Mouse (Mus musculus): ENCODE results near the gene Ppl. TPM values are rescaled to one million over a fixed set of nuclear protein-coding genes. Genes with fewer than 3 reads are reported as not detected.
A peak's percentile ranks its signal among the peaks of the same experiment; 100 is the strongest.

Gene Ppl
- polyA plus RNA-seq, 1 experiment: 0.08 TPM

DNA sequence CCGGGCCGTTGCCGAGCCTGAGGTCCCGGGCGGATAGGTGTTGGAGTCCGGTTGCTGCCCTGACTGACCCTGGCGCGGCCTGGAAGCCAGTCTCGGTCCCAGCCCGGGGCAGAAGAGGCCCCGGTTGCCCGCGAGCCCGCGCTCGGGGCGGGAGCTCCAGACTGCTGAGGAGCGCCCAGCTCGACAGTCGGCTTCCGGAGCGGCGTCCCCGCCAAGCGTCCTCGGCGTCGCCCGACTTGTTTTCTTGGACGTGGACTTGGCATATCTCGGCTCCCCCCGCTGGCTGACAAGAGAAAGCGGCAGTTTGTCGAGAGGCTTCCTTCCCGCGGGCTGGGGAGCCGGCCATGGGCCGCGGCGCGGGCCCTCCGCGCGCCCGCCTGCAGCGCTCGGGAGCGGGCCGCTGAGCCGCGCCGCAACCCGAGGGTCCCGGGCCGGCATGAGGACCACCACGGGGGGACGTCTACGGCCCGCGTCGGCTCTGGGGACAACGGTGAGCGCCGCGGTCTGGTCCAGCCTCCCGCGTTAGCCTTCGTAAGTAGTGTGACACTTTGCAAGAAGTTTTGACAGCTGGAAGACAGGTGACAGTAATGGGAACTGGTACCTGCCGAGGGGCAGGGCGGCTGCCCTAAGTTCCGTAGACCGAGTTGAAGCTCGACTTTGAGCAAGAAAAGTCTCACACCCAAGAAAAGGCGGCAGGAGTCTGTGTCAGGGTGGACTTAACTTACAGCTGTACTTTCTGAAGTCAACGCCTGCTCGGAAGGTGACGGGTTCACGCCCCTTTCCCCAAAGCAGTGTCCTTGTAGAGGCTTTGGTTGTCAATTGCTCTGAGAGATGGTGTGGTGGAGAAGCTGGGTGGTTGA, 81.7 kb downstream of the Ppl start:
- TF ChIP-seq CTCF (IDR thresholded peaks at IDR 0.05; ENCODE audit: control insufficient read depth, insufficient read depth, insufficient read length) (no peak), MAX (IDR thresholded peaks at IDR 0.05) (no peak), MYOG (IDR thresholded peaks at IDR 0.05; ENCODE audit: control insufficient read depth, extremely low read depth, insufficient read length) (no peak), CEBPB (IDR thresholded peaks at IDR 0.05; ENCODE audit: low read depth) (no peak), FOSL1 (IDR thresholded peaks at IDR 0.05; ENCODE audit: insufficient read depth, low read length, poor library complexity, severe bottlenecking) (no peak), MYOD1 (IDR thresholded peaks at IDR 0.05; ENCODE audit: control insufficient read depth, insufficient read length, low read depth) (no peak), USF1 (IDR thresholded peaks at IDR 0.05; ENCODE audit: low read depth) (no peak)
- H3K79me3 ChIP-seq (ENCODE audit: low read depth): peaks cover 44% of the 10 kb centered on the region
- no peaks in the 10 kb centered on the region for H3K27me3 ChIP-seq (ENCODE audit: control insufficient read depth, insufficient read depth, insufficient read length)
- H3K79me2 ChIP-seq (ENCODE audit: control insufficient read depth, insufficient read depth): peaks cover 79% of the 10 kb centered on the region
- peak overlapping the region; percentile 91 for H3ac ChIP-seq (ENCODE audit: control insufficient read depth, insufficient read length, low read depth)
- peak overlapping the region; percentile 90 for H3K4me3 ChIP-seq (ENCODE audit: insufficient read depth, poor library complexity, severe bottlenecking)
- H3K36me3 ChIP-seq (ENCODE audit: control insufficient read depth, insufficient read depth): peaks cover 46% of the 10 kb centered on the region

DNA sequence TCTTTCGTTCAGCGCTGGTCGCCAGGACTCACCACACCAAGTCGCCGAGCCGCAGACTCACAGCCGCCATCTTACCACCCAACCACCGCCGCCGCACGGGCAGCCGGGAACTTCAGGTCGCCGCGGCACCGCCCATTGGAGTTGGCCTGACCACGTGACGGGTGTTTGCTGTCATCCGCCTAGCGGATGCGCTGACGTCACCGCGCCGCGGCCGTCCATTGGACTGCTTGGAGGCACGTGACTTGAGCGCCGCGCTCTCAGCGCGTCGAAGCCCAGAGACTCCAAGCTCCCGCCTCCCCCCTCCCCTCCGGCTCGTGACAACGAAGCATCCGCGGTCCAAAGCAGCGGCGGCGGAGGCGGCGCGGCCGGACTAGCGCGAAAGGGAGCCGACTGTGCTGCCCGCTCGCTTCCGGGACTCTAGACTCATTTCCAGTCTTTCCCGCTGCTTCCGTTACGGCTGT, 82.4 kb downstream of the Ppl start, which contains the start of the genes Glyr1 and Ubn1:
Glyr1 (minus strand) TSS at position 90 of the 461 bp plus-strand sequence.
Ubn1 (plus strand) TSS at position 284 of the 461 bp plus-strand sequence.
- TF ChIP-seq FOSL1 (IDR thresholded peaks at IDR 0.05; ENCODE audit: insufficient read depth, low read length, poor library complexity, severe bottlenecking) (no peak), CTCF (IDR thresholded peaks at IDR 0.05; ENCODE audit: control insufficient read depth, insufficient read depth, insufficient read length) (no peak), MYOG (IDR thresholded peaks at IDR 0.05; ENCODE audit: control insufficient read depth, extremely low read depth, insufficient read length) (no peak), USF1 (IDR thresholded peaks at IDR 0.05; ENCODE audit: low read depth) (peak; percentile 99), CEBPB (IDR thresholded peaks at IDR 0.05; ENCODE audit: low read depth) (no peak), MYOD1 (IDR thresholded peaks at IDR 0.05; ENCODE audit: control insufficient read depth, insufficient read length, low read depth) (no peak), MAX (IDR thresholded peaks at IDR 0.05) (peak; percentile 70)
- H3K79me2 ChIP-seq (ENCODE audit: control insufficient read depth, insufficient read depth): peaks cover 82% of the 10 kb centered on the region
- H3K79me3 ChIP-seq (ENCODE audit: low read depth): peaks cover 42% of the 10 kb centered on the region
- H3ac ChIP-seq (ENCODE audit: control insufficient read depth, insufficient read length, low read depth): peak within 1 kb of the TSS; percentile 91
- no peaks in the 10 kb centered on the region for H3K27me3 ChIP-seq (ENCODE audit: control insufficient read depth, insufficient read depth, insufficient read length)
- H3K36me3 ChIP-seq (ENCODE audit: control insufficient read depth, insufficient read depth): peaks cover 46% of the 10 kb centered on the region
- peak within 1 kb of the TSS; percentile 90 for H3K4me3 ChIP-seq (ENCODE audit: insufficient read depth, poor library complexity, severe bottlenecking)

DNA sequence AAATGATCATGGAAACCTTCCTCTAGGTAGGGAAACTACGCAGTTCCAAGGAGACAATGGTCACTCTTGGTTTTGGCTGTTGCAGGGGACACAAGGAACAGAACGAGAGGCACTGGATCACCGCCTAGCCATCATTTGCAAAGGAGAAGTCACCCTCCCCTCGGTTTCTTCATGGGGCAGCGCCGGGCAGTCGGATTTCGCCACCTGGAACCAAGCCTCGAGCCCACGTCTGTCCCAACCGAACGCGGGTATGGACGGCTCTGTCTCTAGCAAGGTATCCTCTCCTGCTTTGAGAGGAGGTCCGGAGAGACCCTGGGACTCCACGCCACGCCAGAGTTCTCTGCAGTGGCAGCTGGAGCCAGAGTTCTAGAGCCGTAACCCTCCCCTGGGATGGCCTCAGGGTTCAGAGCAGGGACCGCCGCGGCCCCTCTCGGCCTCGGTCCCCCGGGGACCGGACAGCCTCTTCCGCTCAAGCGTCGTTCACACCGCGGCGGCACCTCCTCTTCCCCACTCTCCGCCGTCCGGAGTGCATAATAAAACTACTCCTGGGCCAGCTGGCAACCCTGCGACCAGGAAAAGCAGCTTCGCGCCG, 82.9 kb downstream of the Ppl start:
- Histone ChIP-seq H3K79me3 (ENCODE audit: low read depth) (peaks cover 42% of the 10 kb centered on the region), H3K36me3 (ENCODE audit: control insufficient read depth, insufficient read depth) (peaks cover 50% of the 10 kb centered on the region), H3K27me3 (ENCODE audit: control insufficient read depth, insufficient read depth, insufficient read length) (no peaks in the 10 kb centered on the region), H3ac (ENCODE audit: control insufficient read depth, insufficient read length, low read depth) (peak overlapping the region; percentile 91), H3K4me3 (ENCODE audit: insufficient read depth, poor library complexity, severe bottlenecking) (peak overlapping the region; percentile 90), H3K79me2 (ENCODE audit: control insufficient read depth, insufficient read depth) (peaks cover 82% of the 10 kb centered on the region)
- no peak for TF ChIP-seq USF1 (IDR thresholded peaks at IDR 0.05; ENCODE audit: low read depth)
- TF ChIP-seq MYOD1 (IDR thresholded peaks at IDR 0.05; ENCODE audit: control insufficient read depth, insufficient read length, low read depth): no peak
- TF ChIP-seq CTCF (IDR thresholded peaks at IDR 0.05; ENCODE audit: control insufficient read depth, insufficient read depth, insufficient read length): no peak
- TF ChIP-seq FOSL1 (IDR thresholded peaks at IDR 0.05; ENCODE audit: insufficient read depth, low read length, poor library complexity, severe bottlenecking): no peak
- no peak for TF ChIP-seq CEBPB (IDR thresholded peaks at IDR 0.05; ENCODE audit: low read depth)
- no peak for TF ChIP-seq MYOG (IDR thresholded peaks at IDR 0.05; ENCODE audit: control insufficient read depth, extremely low read depth, insufficient read length)
- no peak for TF ChIP-seq MAX (IDR thresholded peaks at IDR 0.05)

GRCm38 (mm10) chr16:5045322-5045721, 86.9 kb downstream of the Ppl start:
- Histone ChIP-seq H3K4me3 (ENCODE audit: insufficient read depth, poor library complexity, severe bottlenecking) (no peak overlapping the region), H3K79me3 (ENCODE audit: low read depth) (peaks cover 23% of the 10 kb centered on the region), H3ac (ENCODE audit: control insufficient read depth, insufficient read length, low read depth) (no peak overlapping the region), H3K79me2 (ENCODE audit: control insufficient read depth, insufficient read depth) (peaks cover 55% of the 10 kb centered on the region), H3K27me3 (ENCODE audit: control insufficient read depth, insufficient read depth, insufficient read length) (no peaks in the 10 kb centered on the region), H3K36me3 (ENCODE audit: control insufficient read depth, insufficient read depth) (peaks cover 61% of the 10 kb centered on the region)
- no peak for TF ChIP-seq MAX (IDR thresholded peaks at IDR 0.05)
- TF ChIP-seq MYOD1 (IDR thresholded peaks at IDR 0.05; ENCODE audit: control insufficient read depth, insufficient read length, low read depth): no peak
- no peak for TF ChIP-seq FOSL1 (IDR thresholded peaks at IDR 0.05; ENCODE audit: insufficient read depth, low read length, poor library complexity, severe bottlenecking)
- TF ChIP-seq CEBPB (IDR thresholded peaks at IDR 0.05; ENCODE audit: low read depth): no peak
- TF ChIP-seq MYOG (IDR thresholded peaks at IDR 0.05; ENCODE audit: control insufficient read depth, extremely low read depth, insufficient read length): no peak
- no peak for TF ChIP-seq CTCF (IDR thresholded peaks at IDR 0.05; ENCODE audit: control insufficient read depth, insufficient read depth, insufficient read length)
- no peak for TF ChIP-seq USF1 (IDR thresholded peaks at IDR 0.05; ENCODE audit: low read depth)

DNA sequence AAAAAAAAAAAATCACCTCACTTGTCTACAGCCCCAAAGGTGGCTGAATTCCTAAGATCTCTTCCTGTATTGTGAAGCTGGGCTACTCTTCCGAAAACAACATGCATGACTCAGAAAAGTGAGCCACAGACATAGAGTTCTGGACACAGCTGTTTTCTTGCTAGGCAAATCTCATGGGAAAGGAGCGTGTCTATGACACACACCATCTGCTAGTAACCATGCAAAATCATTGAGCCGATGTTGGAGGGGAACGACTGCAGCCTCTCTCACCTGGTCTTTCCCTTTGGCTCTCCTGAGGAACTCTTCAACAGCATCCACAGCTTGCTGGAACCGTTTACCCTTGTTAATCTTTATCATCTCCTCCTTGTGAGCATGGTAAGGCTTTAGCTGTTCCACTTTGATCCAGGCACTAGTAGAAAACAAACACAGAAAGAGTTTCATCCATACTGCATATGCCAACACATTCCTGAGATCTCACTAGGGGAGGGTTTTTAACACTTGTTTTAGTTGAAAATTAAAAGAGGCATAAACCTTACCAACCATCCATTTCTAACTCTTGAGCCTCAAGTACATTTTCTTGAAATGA, 95.5 kb downstream of the Ppl start:
- Histone ChIP-seq H3K79me2 (ENCODE audit: control insufficient read depth, insufficient read depth) (peaks cover 6% of the 10 kb centered on the region), H3ac (ENCODE audit: control insufficient read depth, insufficient read length, low read depth) (no peak overlapping the region), H3K4me3 (ENCODE audit: insufficient read depth, poor library complexity, severe bottlenecking) (no peak overlapping the region), H3K36me3 (ENCODE audit: control insufficient read depth, insufficient read depth) (peaks cover 90% of the 10 kb centered on the region), H3K79me3 (ENCODE audit: low read depth) (peaks cover 1% of the 10 kb centered on the region), H3K27me3 (ENCODE audit: control insufficient read depth, insufficient read depth, insufficient read length) (no peaks in the 10 kb centered on the region)
- TF ChIP-seq MYOG (IDR thresholded peaks at IDR 0.05; ENCODE audit: control insufficient read depth, extremely low read depth, insufficient read length) (no peak), MAX (IDR thresholded peaks at IDR 0.05) (no peak), FOSL1 (IDR thresholded peaks at IDR 0.05; ENCODE audit: insufficient read depth, low read length, poor library complexity, severe bottlenecking) (no peak), CTCF (IDR thresholded peaks at IDR 0.05; ENCODE audit: control insufficient read depth, insufficient read depth, insufficient read length) (no peak), MYOD1 (IDR thresholded peaks at IDR 0.05; ENCODE audit: control insufficient read depth, insufficient read length, low read depth) (no peak), USF1 (IDR thresholded peaks at IDR 0.05; ENCODE audit: low read depth) (no peak), CEBPB (IDR thresholded peaks at IDR 0.05; ENCODE audit: low read depth) (no peak)

Other genes starting within 250 kb of the Ppl start
- gene Mgrn1, start 246.2 kb downstream of the Ppl start, polyA plus RNA-seq (2012; fragmentation: generic; extraction: Trizol): 50.3 TPM
- gene Nudt16l1, start 193.7 kb downstream of the Ppl start, polyA plus RNA-seq (2012; fragmentation: generic; extraction: Trizol): 59.6 TPM
- 20.9 TPM for gene Anks3, start 168.2 kb downstream of the Ppl start, polyA plus RNA-seq (2012; fragmentation: generic; extraction: Trizol)
- not detected for gene Sept12, start 134.6 kb downstream of the Ppl start, polyA plus RNA-seq (2012; fragmentation: generic; extraction: Trizol)
- gene Smim22, start 125.1 kb downstream of the Ppl start, polyA plus RNA-seq (2012; fragmentation: generic; extraction: Trizol): not detected
- gene Rogdi, start 118.9 kb downstream of the Ppl start, polyA plus RNA-seq (2012; fragmentation: generic; extraction: Trizol): 16.7 TPM
- gene Glyr1, start 82.6 kb downstream of the Ppl start, polyA plus RNA-seq (2012; fragmentation: generic; extraction: Trizol): 47.6 TPM
- gene Ubn1, start 82.4 kb downstream of the Ppl start, polyA plus RNA-seq (2012; fragmentation: generic; extraction: Trizol): 13.8 TPM
- gene Sec14l5, start 14.7 kb upstream of the Ppl start, polyA plus RNA-seq (2012; fragmentation: generic; extraction: Trizol): 0.01 TPM
- gene Nagpa, start 71.6 kb upstream of the Ppl start, polyA plus RNA-seq (2012; fragmentation: generic; extraction: Trizol): 22.5 TPM
- 4.4 TPM for gene AU021092, start 89.9 kb upstream of the Ppl start, polyA plus RNA-seq (2012; fragmentation: generic; extraction: Trizol)
- 37.7 TPM for gene Alg1, start 101.2 kb upstream of the Ppl start, polyA plus RNA-seq (2012; fragmentation: generic; extraction: Trizol)
- gene Eef2kmt, start 123.6 kb upstream of the Ppl start, polyA plus RNA-seq (2012; fragmentation: generic; extraction: Trizol): 12.6 TPM

Measured in C2C12 (cell line).